Mouse (Mus musculus): ENCODE results near the gene Ada.

Ada gene

GRCm38 (mm10) chr2:163716853-163717252 lies 33.2 kb downstream of the Ada start:
- Histone ChIP-seq H3K36me3 (ENCODE audit: control insufficient read depth, insufficient read depth, low read length, poor library complexity, severe bottlenecking) (peaks cover 2% of the 10 kb centered on the region), H3K27me3 (ENCODE audit: control insufficient read depth, insufficient read depth, low read length, poor library complexity, severe bottlenecking) (no peaks in the 10 kb centered on the region)
- DNase-seq (ENCODE audit: low read depth, low spot score) = no peak

GRCm38 (mm10) chr2:163716448-163716847 lies 33.6 kb downstream of the Ada start:
- DNase-seq (ENCODE audit: low read depth, low spot score) = peak; percentile 46
- Histone ChIP-seq H3K27me3 (ENCODE audit: control insufficient read depth, insufficient read depth, low read length, poor library complexity, severe bottlenecking) (no peaks in the 10 kb centered on the region), H3K36me3 (ENCODE audit: control insufficient read depth, insufficient read depth, low read length, poor library complexity, severe bottlenecking) (peaks cover 3% of the 10 kb centered on the region; the same call in 1 of the 2 replicates)

DNA sequence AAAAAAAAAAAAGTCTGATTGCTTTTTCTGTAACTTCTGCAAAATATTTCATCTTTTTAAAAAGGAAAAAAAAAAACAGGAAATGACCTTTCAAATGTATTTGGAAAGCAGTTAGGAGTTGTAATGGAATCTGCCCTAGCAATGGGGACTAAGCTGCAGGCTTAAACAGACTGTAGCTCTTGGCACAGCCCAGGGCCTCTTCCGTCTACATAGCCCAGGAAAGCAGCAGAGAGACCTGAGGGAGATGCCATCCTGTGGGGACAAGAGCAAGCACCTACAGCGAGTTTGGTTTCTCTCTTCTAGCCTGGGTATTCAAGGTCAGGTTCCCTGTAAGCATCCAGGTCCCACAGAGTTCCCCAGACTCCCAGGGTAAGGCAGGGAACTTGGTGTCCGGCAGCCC lies 36.7 kb downstream of the Ada start:
- DNase-seq (ENCODE audit: low read depth, low spot score) = no peak
- H3K36me3 ChIP-seq (ENCODE audit: control insufficient read depth, insufficient read depth, low read length, poor library complexity, severe bottlenecking) = peaks cover 1% of the 10 kb centered on the region
- no peaks in the 10 kb centered on the region for H3K27me3 ChIP-seq (ENCODE audit: control insufficient read depth, insufficient read depth, low read length, poor library complexity, severe bottlenecking)

GRCm38 (mm10) chr2:163712874-163713273 lies 37.2 kb downstream of the Ada start:
- no peak for DNase-seq (ENCODE audit: low read depth, low spot score)

GRCm38 (mm10) chr2:163712473-163712872 lies 37.6 kb downstream of the Ada start:
- Histone ChIP-seq H3K27me3 (ENCODE audit: control insufficient read depth, insufficient read depth, low read length, poor library complexity, severe bottlenecking) (no peaks in the 10 kb centered on the region), H3K36me3 (ENCODE audit: control insufficient read depth, insufficient read depth, low read length, poor library complexity, severe bottlenecking) (peaks cover 1% of the 10 kb centered on the region)
- peak; percentile 27 for DNase-seq (ENCODE audit: low read depth, low spot score)

More at GRCm38 (mm10) chr2:163712874-163713273, 37.2 kb downstream of the Ada start:
- H3K36me3 ChIP-seq (ENCODE audit: control insufficient read depth, insufficient read depth, low read length, poor library complexity, severe bottlenecking) = peaks cover 1% of the 10 kb centered on the region
- no peaks in the 10 kb centered on the region for H3K27me3 ChIP-seq (ENCODE audit: control insufficient read depth, insufficient read depth, low read length, poor library complexity, severe bottlenecking)

- no peaks in the 10 kb centered on the region for H3K27me3 ChIP-seq (ENCODE audit: control insufficient read depth, insufficient read depth, low read length, poor library complexity, severe bottlenecking)
- no peak for DNase-seq (ENCODE audit: low read depth, low spot score)
- peaks cover 1% of the 10 kb centered on the region for H3K36me3 ChIP-seq (ENCODE audit: control insufficient read depth, insufficient read depth, low read length, poor library complexity, severe bottlenecking)
Measured at GRCm38 (mm10) chr2:163711368-163711868, 38.6 kb downstream of the Ada start.

- no peak for DNase-seq (ENCODE audit: low read depth, low spot score)
- Histone ChIP-seq H3K27me3 (ENCODE audit: control insufficient read depth, insufficient read depth, low read length, poor library complexity, severe bottlenecking) (no peaks in the 10 kb centered on the region), H3K36me3 (ENCODE audit: control insufficient read depth, insufficient read depth, low read length, poor library complexity, severe bottlenecking) (peaks cover 1% of the 10 kb centered on the region)
Measured at GRCm38 (mm10) chr2:163710606-163711159, 39.4 kb downstream of the Ada start.

DNA sequence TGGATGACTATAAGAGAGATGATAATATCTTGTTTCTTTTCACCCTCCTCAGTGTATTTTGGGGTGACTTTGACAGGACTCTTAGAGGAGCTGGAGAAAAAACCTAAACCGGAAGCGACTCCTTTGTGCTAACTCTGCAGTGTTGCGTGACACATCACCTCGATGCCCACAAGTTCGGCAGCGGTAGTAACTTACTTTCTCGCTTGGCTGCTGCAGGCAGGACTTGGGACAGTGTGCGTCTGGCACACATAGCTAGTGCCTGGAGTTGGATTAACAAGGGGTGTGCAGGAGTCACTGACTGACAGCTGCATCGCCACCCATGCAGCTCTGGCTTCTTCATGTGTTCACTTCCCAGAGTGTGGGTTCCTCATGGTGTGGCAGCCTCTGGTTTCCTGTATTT lies 40.0 kb downstream of the Ada start:
- H3K27me3 ChIP-seq (ENCODE audit: control insufficient read depth, insufficient read depth, low read length, poor library complexity, severe bottlenecking) = no peaks in the 10 kb centered on the region
- no peak for DNase-seq (ENCODE audit: low read depth, low spot score)
- peaks cover 5% of the 10 kb centered on the region; the same call in 1 of the 2 replicates for H3K36me3 ChIP-seq (ENCODE audit: control insufficient read depth, insufficient read depth, low read length, poor library complexity, severe bottlenecking)

- Histone ChIP-seq H3K27me3 (ENCODE audit: control insufficient read depth, insufficient read depth, low read length, poor library complexity, severe bottlenecking) (no peaks in the 10 kb centered on the region), H3K36me3 (ENCODE audit: control insufficient read depth, insufficient read depth, low read length, poor library complexity, severe bottlenecking) (peaks cover 9% of the 10 kb centered on the region)
- no peak for DNase-seq (ENCODE audit: low read depth, low spot score)
Measured at GRCm38 (mm10) chr2:163708763-163709250, 41.2 kb downstream of the Ada start.

DNA sequence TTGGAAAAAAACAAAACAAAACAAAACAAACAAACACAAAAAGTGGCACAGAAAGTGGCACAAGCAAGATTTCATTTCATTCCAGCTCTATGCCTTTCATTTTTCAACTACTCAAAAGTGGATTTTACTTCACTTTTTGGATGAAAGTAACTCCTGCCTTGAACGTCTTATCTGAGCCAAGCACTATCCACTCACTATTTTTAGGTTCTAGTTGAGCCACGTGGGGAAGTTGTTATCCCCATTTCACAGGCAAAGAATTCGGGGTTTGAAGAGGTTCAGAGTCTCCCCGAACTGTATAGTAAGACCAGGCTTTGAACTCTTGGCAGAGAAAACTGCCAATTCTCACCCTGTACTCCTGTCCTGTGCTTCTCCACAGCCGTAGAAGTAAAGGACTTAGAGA lies 41.7 kb downstream of the Ada start:
- Histone ChIP-seq H3K27me3 (ENCODE audit: control insufficient read depth, insufficient read depth, low read length, poor library complexity, severe bottlenecking) (no peaks in the 10 kb centered on the region), H3K36me3 (ENCODE audit: control insufficient read depth, insufficient read depth, low read length, poor library complexity, severe bottlenecking) (peaks cover 9% of the 10 kb centered on the region)
- no peak for DNase-seq (ENCODE audit: low read depth, low spot score)

DNA sequence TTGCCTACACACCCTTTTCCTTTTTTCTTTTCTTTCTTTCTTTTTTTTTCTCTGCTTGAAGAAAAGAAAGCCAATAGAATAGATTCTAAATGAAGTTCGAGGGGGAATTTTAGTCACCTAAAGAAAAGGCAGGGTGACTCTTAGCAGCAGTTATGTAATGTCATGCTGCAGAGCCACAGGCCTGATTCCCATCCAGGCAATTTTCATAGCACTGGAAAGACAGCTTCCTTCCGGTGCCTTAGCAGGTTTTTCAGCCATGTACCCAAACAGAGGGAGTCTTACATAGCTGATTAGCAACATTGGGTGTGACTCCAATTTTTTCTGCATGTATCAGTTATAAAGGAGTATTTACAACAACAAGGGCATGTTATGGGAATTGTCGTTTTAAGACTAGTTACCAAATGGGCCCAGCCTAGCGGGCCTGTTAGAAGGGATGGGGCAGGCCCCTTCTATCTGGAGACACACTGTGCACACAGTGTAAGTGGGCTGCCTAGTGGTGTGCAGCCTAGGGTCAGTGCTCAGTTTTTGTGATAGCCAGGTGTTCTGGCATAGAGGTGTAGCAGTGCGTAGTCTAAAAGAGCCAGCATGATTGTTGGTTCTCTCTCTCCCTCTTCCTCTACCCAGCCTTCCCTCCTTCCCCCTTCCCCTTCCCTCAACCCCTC lies 46.3 kb downstream of the Ada start:
- Histone ChIP-seq H3K27me3 (ENCODE audit: control insufficient read depth, insufficient read depth, low read length, poor library complexity, severe bottlenecking) (no peaks in the 10 kb centered on the region), H3K36me3 (ENCODE audit: control insufficient read depth, insufficient read depth, low read length, poor library complexity, severe bottlenecking) (peaks cover 8% of the 10 kb centered on the region)
- DNase-seq (ENCODE audit: low read depth, low spot score) = no peak

- H3K27me3 ChIP-seq (ENCODE audit: control insufficient read depth, insufficient read depth, low read length, poor library complexity, severe bottlenecking) = no peaks in the 10 kb centered on the region
- DNase-seq (ENCODE audit: low read depth, low spot score) = peak; percentile 69
- H3K36me3 ChIP-seq (ENCODE audit: control insufficient read depth, insufficient read depth, low read length, poor library complexity, severe bottlenecking) = peaks cover 8% of the 10 kb centered on the region
Measured at GRCm38 (mm10) chr2:163702921-163703320, 47.1 kb downstream of the Ada start.

DNA sequence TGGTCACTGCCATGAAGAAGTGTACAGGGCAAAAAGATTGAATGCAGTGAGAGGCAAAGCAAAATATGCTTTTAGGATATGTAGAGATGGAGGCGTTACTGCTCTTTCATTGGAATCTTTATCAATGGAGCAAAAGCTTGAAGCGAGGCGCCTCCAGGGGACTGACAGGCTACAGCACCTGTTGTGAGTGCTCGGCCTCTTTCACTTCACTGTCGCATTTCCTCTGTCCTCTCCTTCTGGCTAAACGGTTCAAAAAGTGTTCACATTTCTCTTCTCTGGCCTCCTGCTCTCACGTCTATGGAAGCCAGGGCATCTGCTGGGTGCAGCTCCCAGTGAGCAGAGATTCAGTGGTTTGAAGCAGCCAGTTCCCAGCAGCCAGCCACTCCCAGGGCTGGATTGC lies 47.6 kb downstream of the Ada start:
- Histone ChIP-seq H3K36me3 (ENCODE audit: control insufficient read depth, insufficient read depth, low read length, poor library complexity, severe bottlenecking) (peaks cover 8% of the 10 kb centered on the region), H3K27me3 (ENCODE audit: control insufficient read depth, insufficient read depth, low read length, poor library complexity, severe bottlenecking) (no peaks in the 10 kb centered on the region)
- DNase-seq (ENCODE audit: low read depth, low spot score) = peak; percentile 56

DNA sequence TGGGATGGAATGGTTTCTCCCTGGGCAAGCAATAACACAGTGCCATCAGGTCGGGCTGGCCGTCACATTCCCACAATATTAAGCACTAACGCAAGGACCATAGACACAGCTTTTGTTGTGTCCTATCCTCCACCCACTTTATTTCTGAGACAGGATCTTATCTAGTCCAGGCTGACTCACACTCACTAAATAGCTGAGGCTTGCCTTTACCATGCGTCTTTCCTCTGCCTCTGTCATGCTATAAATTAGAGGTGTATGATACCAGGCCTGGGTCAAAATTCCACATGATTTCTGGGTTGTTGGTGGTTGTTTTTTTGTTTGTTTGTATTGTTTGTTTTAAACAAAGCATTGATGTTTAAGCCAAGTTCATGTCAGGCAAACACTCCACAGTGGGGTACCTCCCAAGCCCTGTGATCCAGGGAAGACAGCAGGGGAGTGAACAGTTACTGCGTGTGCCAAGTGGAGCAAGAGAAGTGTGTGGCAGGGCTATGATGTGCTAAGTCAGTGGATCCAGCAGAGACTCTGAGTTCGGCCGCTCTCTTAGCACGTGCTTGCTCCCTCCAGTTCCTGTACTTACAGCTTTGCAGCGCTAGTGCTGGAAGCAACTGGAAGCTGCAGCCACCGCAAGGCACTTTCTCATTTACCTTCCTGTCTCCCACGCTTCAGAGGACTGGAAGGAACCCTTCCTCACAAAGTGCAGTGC lies 50.8 kb downstream of the Ada start:
- Histone ChIP-seq H3K27me3 (ENCODE audit: control insufficient read depth, insufficient read depth, low read length, poor library complexity, severe bottlenecking) (no peaks in the 10 kb centered on the region), H3K36me3 (ENCODE audit: control insufficient read depth, insufficient read depth, low read length, poor library complexity, severe bottlenecking) (peaks cover 2% of the 10 kb centered on the region)
- no peak for DNase-seq (ENCODE audit: low read depth, low spot score)

All from splenic B cell, adult 2 months (primary cell).